Mouse (Mus musculus): ENCODE measurements around the gene 9330159F19Rik. TPM values are rescaled to one million over a fixed set of nuclear protein-coding genes. Genes with fewer than 3 reads are reported as not detected.

Gene 9330159F19Rik
- polyA plus RNA-seq (2016; fragmentation: Nextera tagmentation; extraction: Ambion mirVana): 12.6 and 14.7 TPM in 2 replicates

DNA sequence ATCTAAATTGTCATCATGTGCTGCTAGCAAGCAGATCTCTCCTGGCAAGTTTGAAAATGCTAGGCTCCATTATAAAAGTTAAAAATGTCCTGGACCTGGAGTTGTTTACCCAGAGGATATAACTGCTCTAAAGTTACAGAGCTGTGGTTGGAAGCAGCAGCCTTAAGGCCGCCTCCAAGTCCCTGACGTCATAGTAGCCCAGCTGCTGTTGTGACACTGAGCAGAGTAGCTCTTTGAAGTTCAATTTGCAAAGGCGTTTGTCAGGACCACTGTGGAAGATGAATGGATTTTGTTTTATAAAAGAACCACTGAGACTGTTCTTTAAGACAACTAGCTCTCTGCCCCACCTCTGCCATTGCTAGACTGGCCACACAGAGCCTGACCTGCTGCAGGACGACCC, at the start of gene 9330159F19Rik:
9330159F19Rik (plus strand) TSS at position 154 of the 400 bp plus-strand sequence.
- H3K9ac ChIP-seq (replicated peaks): no peak within 1 kb of the TSS
- no peak within 1 kb of the TSS for H3K4me2 ChIP-seq (replicated peaks)
- peaks cover 23% of the 10 kb centered on the region for H3K4me1 ChIP-seq
- H3K27me3 ChIP-seq: no peaks in the 10 kb centered on the region
- H3K9me3 ChIP-seq: no peaks in the 10 kb centered on the region
- H3K4me3 ChIP-seq: no peak within 1 kb of the TSS
- H3K36me3 ChIP-seq: no peaks in the 10 kb centered on the region; the same call in 1 of the 2 replicates
- ATAC-seq (ENCODE audit: low FRiP score, low read depth): peak; percentile 84
- H3K27ac ChIP-seq (replicated peaks): peak within 1 kb of the TSS; percentile 39; the same call in 1 of the 2 replicates
- WGBS: 14% methylated on average over 4 of the region's 4 CpGs

- H3K9ac ChIP-seq (replicated peaks): no peak overlapping the region
- H3K36me3 ChIP-seq: peaks cover 56% of the 10 kb centered on the region
- no peak overlapping the region for H3K4me2 ChIP-seq (replicated peaks)
- WGBS: 89% methylated on average over 2 of the region's 2 CpGs
- no peaks in the 10 kb centered on the region for H3K27me3 ChIP-seq
- no peak overlapping the region for H3K4me3 ChIP-seq
- no peaks in the 10 kb centered on the region for H3K4me1 ChIP-seq
- ATAC-seq (ENCODE audit: low FRiP score, low read depth): no peak
- no peaks in the 10 kb centered on the region for H3K9me3 ChIP-seq
- no peak overlapping the region for H3K27ac ChIP-seq (replicated peaks)
These were observed 49.7 kb upstream of the 9330159F19Rik start for GRCm38 (mm10) chr10:29161664-29162063.

DNA sequence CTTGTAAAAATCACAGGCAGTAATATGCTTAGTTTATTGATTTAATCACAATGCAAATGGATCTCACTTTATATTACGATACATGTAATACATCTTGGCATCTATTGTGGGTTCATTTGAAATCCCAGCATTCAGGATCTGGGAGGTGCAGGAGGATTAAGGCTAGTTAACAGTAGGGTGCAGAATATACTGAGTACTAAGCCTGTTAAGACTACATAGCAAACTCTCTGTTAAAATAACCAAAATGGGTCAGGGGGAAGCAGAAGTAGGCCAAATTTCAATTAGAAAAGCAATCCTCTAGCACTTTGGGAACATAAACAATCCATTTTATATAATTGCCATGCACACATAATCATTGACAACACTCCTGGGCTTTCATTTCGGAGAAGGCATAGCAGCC, 37.6 kb upstream of the 9330159F19Rik start:
- no peak overlapping the region for H3K4me3 ChIP-seq
- no peak for ATAC-seq (ENCODE audit: low FRiP score, low read depth)
- H3K9ac ChIP-seq (replicated peaks): no peak overlapping the region
- no peaks in the 10 kb centered on the region for H3K4me1 ChIP-seq
- H3K27ac ChIP-seq (replicated peaks): no peak overlapping the region
- H3K36me3 ChIP-seq: peaks cover 49% of the 10 kb centered on the region
- H3K9me3 ChIP-seq: peaks cover 5% of the 10 kb centered on the region; the same call in 1 of the 2 replicates
- no peaks in the 10 kb centered on the region for H3K27me3 ChIP-seq
- 92% methylated on average over 2 of the region's 2 CpGs for WGBS
- no peak overlapping the region for H3K4me2 ChIP-seq (replicated peaks)

DNA sequence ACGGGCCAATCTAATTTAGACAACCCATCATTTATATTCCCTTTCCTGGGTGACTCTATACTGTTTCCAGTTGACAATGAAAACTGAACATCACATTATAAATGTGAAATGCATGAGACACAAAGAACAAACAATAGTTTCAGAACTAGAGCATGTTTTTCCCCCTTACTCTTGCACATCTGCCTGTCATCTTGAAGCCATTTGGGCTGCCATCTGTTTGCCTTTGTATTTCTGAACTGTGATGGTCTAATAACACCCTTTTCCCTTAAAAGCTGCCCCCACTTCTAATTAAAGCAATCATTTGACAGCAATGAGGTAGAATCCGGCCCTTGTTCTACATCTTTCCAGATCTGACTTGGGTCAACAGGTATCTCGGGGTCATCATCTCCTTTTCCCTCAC, 35.8 kb upstream of the 9330159F19Rik start:
- no peak overlapping the region for H3K4me2 ChIP-seq (replicated peaks)
- no peak overlapping the region for H3K27ac ChIP-seq (replicated peaks)
- peaks cover 45% of the 10 kb centered on the region for H3K36me3 ChIP-seq
- no peak overlapping the region for H3K9ac ChIP-seq (replicated peaks)
- H3K4me1 ChIP-seq: no peaks in the 10 kb centered on the region
- H3K27me3 ChIP-seq: no peaks in the 10 kb centered on the region
- H3K9me3 ChIP-seq: peaks cover 5% of the 10 kb centered on the region; the same call in 1 of the 2 replicates
- ATAC-seq (ENCODE audit: low FRiP score, low read depth): no peak
- 81% methylated on average over 3 of the region's 3 CpGs for WGBS
- no peak overlapping the region for H3K4me3 ChIP-seq

DNA sequence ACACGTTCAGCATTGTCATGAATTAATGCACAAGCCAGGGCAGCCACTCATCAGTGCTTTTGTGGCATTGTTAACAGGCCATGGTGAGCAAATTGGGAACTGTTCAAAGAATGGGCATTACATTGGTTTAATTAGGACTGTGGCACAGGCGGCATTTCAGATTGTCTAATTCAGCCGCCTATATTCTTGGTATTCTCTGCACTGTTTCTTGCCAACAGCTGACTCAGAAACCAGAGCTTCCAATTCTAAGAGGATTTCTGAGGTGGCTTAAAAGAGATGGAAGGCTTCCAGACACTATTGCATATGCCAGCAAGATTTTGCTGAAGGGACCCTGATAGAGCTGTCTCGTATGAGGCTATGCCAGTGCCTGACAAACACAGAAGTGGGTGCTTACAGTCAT, 34.5 kb upstream of the 9330159F19Rik start:
- Histone ChIP-seq H3K36me3 (peaks cover 44% of the 10 kb centered on the region), H3K9ac (replicated peaks) (no peak overlapping the region), H3K4me3 (no peak overlapping the region), H3K27ac (replicated peaks) (no peak overlapping the region), H3K27me3 (no peaks in the 10 kb centered on the region), H3K4me2 (replicated peaks) (no peak overlapping the region), H3K9me3 (no peaks in the 10 kb centered on the region), H3K4me1 (no peaks in the 10 kb centered on the region)
- WGBS: 86% methylated on average over 4 of the region's 4 CpGs
- no peak for ATAC-seq (ENCODE audit: low FRiP score, low read depth)

GRCm38 (mm10) chr10:29178003-29178402, 33.4 kb upstream of the 9330159F19Rik start:
- H3K4me1 ChIP-seq: no peaks in the 10 kb centered on the region
- 27% methylated on average over 2 of the region's 2 CpGs for WGBS
- H3K27ac ChIP-seq (replicated peaks): no peak overlapping the region
- no peak overlapping the region for H3K4me2 ChIP-seq (replicated peaks)
- H3K4me3 ChIP-seq: no peak overlapping the region
- no peak overlapping the region for H3K9ac ChIP-seq (replicated peaks)
- H3K27me3 ChIP-seq: no peaks in the 10 kb centered on the region
- H3K36me3 ChIP-seq: peaks cover 49% of the 10 kb centered on the region
- no peaks in the 10 kb centered on the region for H3K9me3 ChIP-seq
- no peak for ATAC-seq (ENCODE audit: low FRiP score, low read depth)

- H3K9ac ChIP-seq (replicated peaks): no peak overlapping the region
- H3K9me3 ChIP-seq: no peaks in the 10 kb centered on the region
- H3K36me3 ChIP-seq: peaks cover 50% of the 10 kb centered on the region
- H3K4me2 ChIP-seq (replicated peaks): no peak overlapping the region
- 74% methylated on average over 3 of the region's 3 CpGs for WGBS
- no peaks in the 10 kb centered on the region for H3K27me3 ChIP-seq
- H3K4me3 ChIP-seq: no peak overlapping the region
- no peaks in the 10 kb centered on the region for H3K4me1 ChIP-seq
- H3K27ac ChIP-seq (replicated peaks): no peak overlapping the region
- peak; percentile 65; the same call in 1 of the 2 replicates for ATAC-seq (ENCODE audit: low FRiP score, low read depth)
These were observed 31.2 kb upstream of the 9330159F19Rik start for GRCm38 (mm10) chr10:29180210-29180609.

- 58% methylated on average over 2 of the region's 2 CpGs for WGBS
- Histone ChIP-seq H3K9ac (replicated peaks) (no peak overlapping the region), H3K9me3 (no peaks in the 10 kb centered on the region), H3K27me3 (no peaks in the 10 kb centered on the region), H3K27ac (replicated peaks) (no peak overlapping the region), H3K36me3 (peaks cover 42% of the 10 kb centered on the region), H3K4me3 (no peak overlapping the region), H3K4me2 (replicated peaks) (no peak overlapping the region), H3K4me1 (no peaks in the 10 kb centered on the region)
- ATAC-seq (ENCODE audit: low FRiP score, low read depth): no peak
These were observed 30.4 kb upstream of the 9330159F19Rik start for GRCm38 (mm10) chr10:29181046-29181445.

- Histone ChIP-seq H3K4me1 (no peaks in the 10 kb centered on the region), H3K27me3 (no peaks in the 10 kb centered on the region), H3K9me3 (no peaks in the 10 kb centered on the region), H3K9ac (replicated peaks) (no peak overlapping the region), H3K36me3 (peaks cover 53% of the 10 kb centered on the region), H3K4me3 (no peak overlapping the region), H3K27ac (replicated peaks) (no peak overlapping the region), H3K4me2 (replicated peaks) (no peak overlapping the region)
- no peak for ATAC-seq (ENCODE audit: low FRiP score, low read depth)
These were observed 17.6 kb upstream of the 9330159F19Rik start for GRCm38 (mm10) chr10:29193769-29194168.

GRCm38 (mm10) chr10:29196811-29197210, 14.6 kb upstream of the 9330159F19Rik start:
- no peak for ATAC-seq (ENCODE audit: low FRiP score, low read depth)
- Histone ChIP-seq H3K27ac (replicated peaks) (no peak overlapping the region), H3K27me3 (no peaks in the 10 kb centered on the region), H3K4me1 (no peaks in the 10 kb centered on the region), H3K36me3 (peaks cover 67% of the 10 kb centered on the region), H3K4me3 (no peak overlapping the region), H3K9ac (replicated peaks) (no peak overlapping the region), H3K9me3 (no peaks in the 10 kb centered on the region), H3K4me2 (replicated peaks) (no peak overlapping the region)
- 97% methylated on average over 33 of the region's 33 CpGs for WGBS

DNA sequence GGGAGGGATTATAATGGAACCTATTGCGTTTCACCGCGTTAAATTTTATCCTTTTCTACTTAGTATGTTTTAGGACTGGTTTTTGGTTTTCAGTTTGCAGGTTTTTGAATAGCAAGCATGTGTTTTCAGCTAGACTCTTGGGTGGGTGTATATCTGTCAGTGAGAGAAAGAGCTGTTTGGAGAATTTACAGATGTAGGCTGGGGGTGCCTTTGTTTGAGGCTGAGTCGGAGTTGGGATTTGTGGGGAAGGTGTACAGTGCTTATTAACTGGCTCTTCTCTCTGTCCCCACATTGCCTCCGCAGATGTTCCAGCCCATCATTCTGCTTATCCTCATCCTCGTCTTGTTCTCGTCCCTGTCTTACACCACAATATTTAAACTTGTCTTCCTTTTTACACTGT, 12.8 kb upstream of the 9330159F19Rik start, which contains the start of gene Gm49353:
Gm49353 (plus strand) TSS at position 313 of the 400 bp plus-strand sequence.
- Histone ChIP-seq H3K27ac (replicated peaks) (no peak within 1 kb of the TSS), H3K9me3 (no peaks in the 10 kb centered on the region), H3K4me2 (replicated peaks) (no peak within 1 kb of the TSS), H3K9ac (replicated peaks) (no peak within 1 kb of the TSS), H3K36me3 (peaks cover 75% of the 10 kb centered on the region), H3K27me3 (no peaks in the 10 kb centered on the region), H3K4me3 (no peak within 1 kb of the TSS), H3K4me1 (no peaks in the 10 kb centered on the region)
- ATAC-seq (ENCODE audit: low FRiP score, low read depth): no peak
- 93% methylated on average over 7 of the region's 7 CpGs for WGBS

GRCm38 (mm10) chr10:29199835-29200234, 11.6 kb upstream of the 9330159F19Rik start:
- H3K27me3 ChIP-seq: no peaks in the 10 kb centered on the region
- no peak overlapping the region for H3K4me3 ChIP-seq
- WGBS: 84% methylated on average over 3 of the region's 3 CpGs
- no peak for ATAC-seq (ENCODE audit: low FRiP score, low read depth)
- H3K27ac ChIP-seq (replicated peaks): no peak overlapping the region
- H3K36me3 ChIP-seq: peaks cover 73% of the 10 kb centered on the region
- no peaks in the 10 kb centered on the region for H3K9me3 ChIP-seq
- no peak overlapping the region for H3K4me2 ChIP-seq (replicated peaks)
- H3K9ac ChIP-seq (replicated peaks): no peak overlapping the region
- no peaks in the 10 kb centered on the region for H3K4me1 ChIP-seq

GRCm38 (mm10) chr10:29200609-29201008, 10.8 kb upstream of the 9330159F19Rik start:
- H3K27ac ChIP-seq (replicated peaks): no peak overlapping the region
- ATAC-seq (ENCODE audit: low FRiP score, low read depth): peak; percentile 23; the same call in 1 of the 2 replicates
- no peaks in the 10 kb centered on the region for H3K4me1 ChIP-seq
- no peaks in the 10 kb centered on the region for H3K9me3 ChIP-seq
- no peak overlapping the region for H3K4me3 ChIP-seq
- H3K9ac ChIP-seq (replicated peaks): no peak overlapping the region
- 95% methylated on average over 1 of the region's 1 CpGs for WGBS
- H3K27me3 ChIP-seq: no peaks in the 10 kb centered on the region
- no peak overlapping the region for H3K4me2 ChIP-seq (replicated peaks)
- H3K36me3 ChIP-seq: peaks cover 70% of the 10 kb centered on the region
